Mouse (Mus musculus) lung, postnatal 0 days (tissue): Measurements from ENCODE around the gene Prrc2c. TPM values are rescaled to one million over a fixed set of nuclear protein-coding genes. Genes with fewer than 3 reads are reported as not detected.
A peak's percentile ranks its signal among the peaks of the same experiment; 100 is the strongest.
"Not testable (repeated sequence)": the region's sequence is repeated elsewhere in the genome, so short reads cannot be mapped to it uniquely, and the experiment has no call there.

ENCODE experiments used
- ATAC-seq: fragments of 200-750 bp; cut with Nextera tagmentation; 2 replicates; pipeline ENCODE4 v1.8.0; 2017; ENCODE audit warnings: moderate library complexity
- DNase-seq: peaks from one replicate; pipeline ENCODE4 v3.0.0-alpha.2; 2016; ENCODE audit warnings: low spot score
- H3K27ac ChIP-seq: fragments of 300-500 bp; sonication (generic); 2 replicates; pipeline ENCODE4 v1.5.1; 2014; ENCODE audit warnings: antibody characterized with exemption, mild to moderate bottlenecking, low read length, mixed read lengths
- H3K27me3 ChIP-seq: fragments of 300-500 bp; sonication (generic); replicated peaks from 2 replicates; pipeline ENCODE4 v1.6.1; 2014; ENCODE audit warnings: low read length, mixed read lengths; ENCODE audit not compliant: insufficient read depth
- H3K36me3 ChIP-seq: fragments of 300-500 bp; sonication (generic); 2 replicates; pipeline ENCODE4 v1.6.1; 2014; ENCODE audit warnings: low read length, mixed read lengths; ENCODE audit not compliant: insufficient read depth
- H3K4me1 ChIP-seq: fragments of 300-500 bp; sonication (generic); 2 replicates; pipeline ENCODE4 v1.6.1; 2014; ENCODE audit warnings: antibody characterized with exemption, low read depth, low read length, mixed read lengths; ENCODE audit not compliant: insufficient read depth
- H3K4me2 ChIP-seq: fragments of 300-500 bp; sonication (generic); replicated peaks from 2 replicates; pipeline ENCODE4 v1.6.1; 2014; ENCODE audit warnings: low read depth, mild to moderate bottlenecking, low read length, moderate library complexity, mixed read lengths
- H3K4me3 ChIP-seq: fragments of 300-500 bp; sonication (generic); 2 replicates; pipeline ENCODE4 v1.5.1; 2014; ENCODE audit warnings: low read depth, low read length
- H3K9ac ChIP-seq: fragments of 300-500 bp; sonication (generic); replicated peaks from 2 replicates; pipeline ENCODE4 v1.6.1; 2014; ENCODE audit warnings: low read depth, mild to moderate bottlenecking
- H3K9me3 ChIP-seq: fragments of 300-500 bp; sonication (generic); 2 replicates; pipeline ENCODE4 v1.6.1; 2016; ENCODE audit warnings: low read length, mixed read lengths
- CTCF ChIP-seq: IDR thresholded peaks from 2 replicates; pipeline ENCODE4 v1.5.1; 2016; ENCODE audit warnings: antibody characterized with exemption, mild to moderate bottlenecking
- EP300 ChIP-seq: IDR thresholded peaks from 2 replicates; pipeline ENCODE4 v1.6.1; 2016; ENCODE audit warnings: antibody characterized with exemption, mild to moderate bottlenecking, control low read depth
- WGBS: fragments of 180-500 bp; shearing (Covaris S2); extraction: QIAGEN DNeasy Blood & Tissue Kit; methylation state at CpG from one replicate; pipeline ENCODE4 v1.1.7; 2014; 5-methylcytosine and 5-hydroxymethylcytosine counted together
- polyA plus RNA-seq: library from polyadenylated mRNA; unstranded; fragments of >200 nt; fragmentation: Nextera tagmentation; extraction: Ambion mirVana; gene quantifications from 2 replicates; pipeline ENCODE4 v1.2.1, GENCODE M21; 2015

The Prrc2c gene
- 108 and 114 TPM in 2 replicates for polyA plus RNA-seq

DNA sequence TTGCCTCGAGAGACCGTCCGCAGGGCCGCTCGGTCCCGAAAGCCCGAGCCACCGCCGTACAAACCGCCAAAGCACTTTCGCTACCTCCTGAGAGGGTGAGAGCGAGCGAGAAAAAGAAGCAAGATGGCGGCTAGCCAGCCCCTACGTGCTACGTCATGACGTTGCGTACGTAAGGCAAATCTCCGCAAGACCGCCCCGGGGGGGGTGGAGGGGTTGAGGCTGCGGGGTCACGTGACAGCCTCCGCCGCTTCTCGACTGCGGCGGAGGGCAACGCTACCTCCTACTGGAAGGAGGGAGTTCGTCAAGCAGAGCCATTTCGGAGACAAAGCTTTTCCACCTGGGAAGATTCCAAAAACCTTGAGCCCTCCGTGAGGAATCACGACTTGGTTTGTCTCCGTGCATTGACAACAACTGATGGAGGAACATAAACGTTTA lies at the start of gene Prrc2c:
Gene Prrc2c, minus strand, starts transcription at position 156 of the 435 bp plus-strand sequence.
- Histone ChIP-seq H3K4me1 (peaks cover 15% of the 10 kb centered on the region), H3K27me3 (no peaks in the 10 kb centered on the region), H3K36me3 (no peaks in the 10 kb centered on the region), H3K4me2 (peak within 1 kb of the TSS; percentile 78), H3K9ac (peak within 1 kb of the TSS; percentile 98), H3K9me3 (no peaks in the 10 kb centered on the region), H3K4me3 (peak within 1 kb of the TSS; percentile 97), H3K27ac (peak within 1 kb of the TSS; percentile 99)
- DNase-seq, result peak; percentile 99
- TF ChIP-seq EP300, result no peak
- peak; percentile 77 for TF ChIP-seq CTCF
- 2% methylated on average over 35 of the region's 36 CpGs for whole genome bisulfite sequencing
- ATAC-seq, result peak; percentile 95

DNA sequence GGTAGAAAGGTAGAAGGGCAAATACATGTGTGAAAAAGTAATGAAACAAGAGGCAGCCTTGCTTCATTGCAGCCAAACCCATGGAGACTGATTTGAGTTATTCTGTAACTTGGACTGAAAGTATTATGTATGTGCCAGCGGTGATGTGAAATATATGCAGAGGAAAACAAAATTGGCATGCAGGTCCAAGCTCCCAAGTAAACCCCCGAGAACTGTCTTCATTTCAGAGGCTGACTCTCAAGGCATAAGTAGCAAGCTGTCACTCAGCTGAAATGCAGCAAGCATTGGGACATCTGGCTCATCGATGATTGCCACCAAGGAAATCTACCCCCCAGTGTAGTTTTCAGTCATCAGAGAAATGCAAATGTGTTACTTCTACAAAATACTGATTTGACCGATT lies 44.9 kb upstream of the Prrc2c start:
- Histone ChIP-seq H3K27me3 (no peaks in the 10 kb centered on the region), H3K9ac (no peak overlapping the region)
- 83% methylated on average over 4 of the region's 4 CpGs for WGBS

GRCm38 (mm10) chr1:162783669-162784248 lies 43.4 kb upstream of the Prrc2c start:
- no peak overlapping the region for H3K27ac ChIP-seq
- H3K9ac ChIP-seq, result no peak overlapping the region
- no peaks in the 10 kb centered on the region for H3K9me3 ChIP-seq
- no peak for ATAC-seq
- no peaks in the 10 kb centered on the region for H3K4me1 ChIP-seq
- no peak overlapping the region for H3K4me2 ChIP-seq
- 79% methylated on average over 7 of the region's 7 CpGs for WGBS
- TF ChIP-seq CTCF (no peak), EP300 (no peak)
- H3K27me3 ChIP-seq, result no peaks in the 10 kb centered on the region
- no peak overlapping the region for H3K4me3 ChIP-seq
- DNase-seq, result no peak
- no peaks in the 10 kb centered on the region for H3K36me3 ChIP-seq

More for the DNA sequence above, 44.9 kb upstream of the Prrc2c start:
- no peaks in the 10 kb centered on the region for H3K36me3 ChIP-seq
- no peaks in the 10 kb centered on the region for H3K4me1 ChIP-seq
- ATAC-seq (no peak), DNase-seq (no peak)
- TF ChIP-seq EP300, result no peak
- TF ChIP-seq CTCF, result no peak
- no peak overlapping the region for H3K4me3 ChIP-seq
- no peaks in the 10 kb centered on the region for H3K9me3 ChIP-seq
- H3K27ac ChIP-seq, result no peak overlapping the region
- no peak overlapping the region for H3K4me2 ChIP-seq

DNA sequence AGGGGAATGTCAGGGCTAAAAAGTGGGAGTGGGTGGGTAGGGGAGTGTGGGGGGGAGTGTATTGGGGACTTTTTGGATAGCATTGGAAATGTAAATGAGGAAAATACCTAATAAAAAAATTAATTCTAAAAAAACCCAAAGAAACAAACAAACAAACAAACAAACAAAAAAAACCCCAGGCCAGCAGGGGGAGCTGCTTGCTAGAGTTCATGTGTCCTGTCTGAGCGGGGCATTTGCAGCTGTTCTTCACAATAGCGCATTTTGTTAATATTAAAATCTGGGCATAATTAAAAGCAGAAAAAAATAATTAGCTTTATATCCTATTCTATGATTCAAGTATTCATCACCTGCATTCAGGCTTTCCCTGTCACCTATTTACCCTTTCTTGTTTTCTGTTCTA lies 40.7 kb upstream of the Prrc2c start:
- H3K4me2 ChIP-seq, H3K9me3 ChIP-seq, H3K36me3 ChIP-seq, ATAC-seq, H3K27me3 ChIP-seq, DNase-seq, H3K27ac ChIP-seq, H3K4me1 ChIP-seq, H3K4me3 ChIP-seq, H3K9ac ChIP-seq: not testable (repeated sequence)
- WGBS, result 85% methylated on average over 2 of the region's 2 CpGs

DNA sequence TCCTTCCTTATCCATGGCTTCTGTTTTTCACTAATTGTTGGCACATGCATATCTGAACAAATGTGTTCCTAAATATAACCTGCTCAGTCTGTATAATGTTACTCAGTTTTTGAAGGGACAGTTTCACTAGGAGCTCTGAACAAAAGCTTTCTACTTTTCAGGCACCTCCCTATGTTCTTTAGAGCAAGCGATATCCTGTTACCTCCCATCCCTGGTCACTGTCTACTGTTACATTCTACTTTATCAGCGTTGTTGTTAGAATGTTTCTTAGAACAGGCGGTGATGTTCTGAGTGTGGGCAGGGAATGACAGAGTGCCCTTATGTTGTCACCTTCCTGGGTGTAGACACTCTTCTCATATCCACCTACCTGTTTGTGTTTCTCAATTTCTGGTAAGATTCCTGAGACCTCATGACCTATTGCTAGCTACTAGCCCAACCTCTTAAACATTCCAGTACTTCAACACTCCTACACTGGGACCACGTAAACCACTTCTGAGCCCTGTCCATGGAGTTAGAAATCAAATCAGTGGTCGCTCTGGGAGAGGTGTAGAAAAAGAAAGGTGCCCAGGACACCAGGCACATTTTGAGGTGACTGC lies 37.7 kb upstream of the Prrc2c start:
- Histone ChIP-seq H3K36me3 (no peaks in the 10 kb centered on the region), H3K4me2 (no peak overlapping the region), H3K4me1 (no peaks in the 10 kb centered on the region), H3K27me3 (no peaks in the 10 kb centered on the region), H3K9ac (no peak overlapping the region), H3K9me3 (no peaks in the 10 kb centered on the region), H3K4me3 (no peak overlapping the region), H3K27ac (no peak overlapping the region)
- 54% methylated on average over 5 of the region's 5 CpGs for WGBS
- DNase-seq (peak; percentile 57), ATAC-seq (peak; percentile 84)
- peak; percentile 34; the same call in 1 of the 2 replicates for TF ChIP-seq EP300
- no peak for TF ChIP-seq CTCF

- Histone ChIP-seq H3K4me3 (no peak overlapping the region), H3K4me2 (no peak overlapping the region), H3K36me3 (no peaks in the 10 kb centered on the region), H3K4me1 (no peaks in the 10 kb centered on the region), H3K9me3 (no peaks in the 10 kb centered on the region), H3K27me3 (no peaks in the 10 kb centered on the region), H3K9ac (no peak overlapping the region), H3K27ac (no peak overlapping the region)
- WGBS, result 53% methylated on average over 4 of the region's 4 CpGs
- DNase-seq (no peak), ATAC-seq (no peak)
- TF ChIP-seq CTCF (no peak), EP300 (no peak)
These were observed 33.3 kb upstream of the Prrc2c start for GRCm38 (mm10) chr1:162773661-162774060.
